Mouse (Mus musculus) ES-E14 (cell line): ENCODE results near the gene Phf21a.

Experiments used
- CHD2 ChIP-seq: IDR thresholded peaks from 2 replicates; pipeline ENCODE4 v1.6.1; 2014; ENCODE audit warnings: mild to moderate bottlenecking, low read depth, low read length, inconsistent platforms
- MAFK ChIP-seq: IDR thresholded peaks from 2 replicates; pipeline ENCODE4 v1.6.1; 2014; ENCODE audit warnings: mild to moderate bottlenecking, low read depth, low read length, inconsistent platforms; ENCODE audit not compliant: insufficient read depth

GRCm38 (mm10) chr2:92190960-92191359 lies 98.0 kb downstream of the Phf21a start:
- no peak for TF ChIP-seq MAFK
- TF ChIP-seq CHD2: no peak
